Mouse (Mus musculus): ENCODE measurements at regions not wholly inside any gene's neighbourhood (a gene's known extent, or its start where the extent isn't known, plus 50 kb on each side); places are given as distances from the start of the nearest gene placed in this dataset.

DNA sequence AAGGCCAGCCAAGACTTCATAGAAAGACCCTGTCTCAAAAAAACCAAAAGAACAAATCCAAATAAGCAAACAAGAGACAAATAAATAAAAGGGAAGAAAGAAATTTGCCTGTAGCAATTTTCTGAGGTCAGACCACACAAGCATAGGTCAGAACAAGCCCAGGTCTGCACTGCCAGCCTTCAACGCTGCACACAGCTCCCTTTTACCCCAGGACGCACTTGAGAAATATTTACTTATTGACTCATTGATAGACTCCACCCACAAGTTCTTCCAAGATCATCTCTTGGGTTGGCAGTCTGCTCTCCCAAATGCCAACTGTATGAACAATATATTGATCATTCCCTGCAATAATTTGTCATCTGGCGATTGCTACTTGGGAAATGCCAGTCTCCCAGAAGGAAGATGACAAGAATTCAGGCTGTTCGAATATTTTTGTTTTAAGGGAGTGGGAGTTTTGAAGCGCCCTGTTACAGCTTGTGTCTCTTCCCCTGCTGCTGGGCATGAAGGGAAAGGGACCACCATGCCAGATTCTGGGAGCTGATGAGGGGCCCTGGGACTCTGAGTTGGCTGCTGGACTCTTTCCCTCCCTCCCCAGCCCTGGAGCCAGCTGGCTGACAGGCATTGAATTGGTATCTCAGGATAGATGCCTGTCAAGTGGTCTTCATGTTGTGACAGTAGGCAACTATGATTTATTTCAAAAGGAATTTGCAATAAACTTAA, 102.9 kb upstream of the Tle3 start:
- H3K36me3 ChIP-seq (ENCODE audit: control insufficient read depth, insufficient read depth, low read length), result no peaks in the 10 kb centered on the region
- no peak for TF ChIP-seq POLR2A (IDR thresholded peaks at IDR 0.05; ENCODE audit: low read depth, low read length)
- TF ChIP-seq CTCF (IDR thresholded peaks at IDR 0.05; ENCODE audit: extremely low read depth, insufficient read length, insufficient replicate concordance, low read depth, low read length), result no peak
- WGBS, result 61% methylated on average over 5 of the region's 5 CpGs

GRCm38 (mm10) chr9:61271243-61271642, 100.9 kb upstream of the Tle3 start:
- TF ChIP-seq POLR2A (IDR thresholded peaks at IDR 0.05; ENCODE audit: low read depth, low read length) (no peak), CTCF (IDR thresholded peaks at IDR 0.05; ENCODE audit: extremely low read depth, insufficient read length, insufficient replicate concordance, low read depth, low read length) (no peak)
- H3K27ac ChIP-seq (ENCODE audit: insufficient read depth, low read depth, low read length), result no peak overlapping the region
- no peaks in the 10 kb centered on the region for H3K36me3 ChIP-seq (ENCODE audit: control insufficient read depth, insufficient read depth, low read length)
- WGBS, result 84% methylated on average over 1 of the region's 1 CpGs
- no peak overlapping the region for H3K4me3 ChIP-seq (ENCODE audit: low read depth, low read length)
- peaks cover 18% of the 10 kb centered on the region for H3K4me1 ChIP-seq (ENCODE audit: control insufficient read depth, insufficient read depth, insufficient read length, low read length)
- no peaks in the 10 kb centered on the region for H3K27me3 ChIP-seq (ENCODE audit: control insufficient read depth, insufficient read depth, low read length)

More for the DNA sequence above, 102.9 kb upstream of the Tle3 start:
- Histone ChIP-seq H3K4me3 (ENCODE audit: low read depth, low read length) (no peak overlapping the region), H3K27ac (ENCODE audit: insufficient read depth, low read depth, low read length) (no peak overlapping the region), H3K27me3 (ENCODE audit: control insufficient read depth, insufficient read depth, low read length) (no peaks in the 10 kb centered on the region), H3K4me1 (ENCODE audit: control insufficient read depth, insufficient read depth, insufficient read length, low read length) (peaks cover 26% of the 10 kb centered on the region)

DNA sequence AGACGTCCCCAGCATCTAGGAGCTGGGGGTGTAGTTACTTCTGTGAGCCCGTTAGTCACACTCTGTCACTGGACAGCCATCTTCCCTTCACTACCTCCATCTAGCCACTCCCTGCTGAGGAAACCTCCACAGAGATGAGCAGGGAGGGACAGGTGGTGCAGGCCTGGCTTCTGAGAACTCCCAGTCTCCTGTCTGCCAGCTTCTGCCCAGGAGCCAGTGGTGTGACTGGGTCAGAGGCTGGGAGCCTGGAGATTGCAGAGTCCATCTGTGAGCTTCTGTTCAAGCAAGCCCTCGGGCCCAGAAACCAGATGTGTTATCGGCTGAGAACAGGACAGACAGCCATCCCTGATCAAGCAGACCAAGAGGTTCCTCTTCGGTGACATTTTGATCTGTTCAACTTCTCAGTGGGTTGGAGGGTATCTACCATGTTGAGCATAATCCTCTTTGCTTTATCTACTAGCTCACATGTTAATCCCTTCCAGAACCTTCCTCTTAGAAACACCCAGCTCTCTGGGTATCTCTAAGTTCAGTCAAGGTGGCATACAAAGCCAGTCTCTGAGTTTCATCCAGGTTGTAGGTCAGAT, 100.3 kb upstream of the Tle3 start:
- WGBS, result 86% methylated on average over 5 of the region's 5 CpGs
- peaks cover 17% of the 10 kb centered on the region for H3K4me1 ChIP-seq (ENCODE audit: control insufficient read depth, insufficient read depth, insufficient read length, low read length)
- H3K4me3 ChIP-seq (ENCODE audit: low read depth, low read length), result no peak overlapping the region
- no peak for TF ChIP-seq POLR2A (IDR thresholded peaks at IDR 0.05; ENCODE audit: low read depth, low read length)
- no peak for TF ChIP-seq CTCF (IDR thresholded peaks at IDR 0.05; ENCODE audit: extremely low read depth, insufficient read length, insufficient replicate concordance, low read depth, low read length)
- H3K27me3 ChIP-seq (ENCODE audit: control insufficient read depth, insufficient read depth, low read length), result no peaks in the 10 kb centered on the region
- H3K36me3 ChIP-seq (ENCODE audit: control insufficient read depth, insufficient read depth, low read length), result no peaks in the 10 kb centered on the region
- H3K27ac ChIP-seq (ENCODE audit: insufficient read depth, low read depth, low read length), result no peak overlapping the region

GRCm38 (mm10) chr9:61274020-61274419, 98.1 kb upstream of the Tle3 start:
- no peak overlapping the region for H3K27ac ChIP-seq (ENCODE audit: insufficient read depth, low read depth, low read length)
- no peaks in the 10 kb centered on the region for H3K36me3 ChIP-seq (ENCODE audit: control insufficient read depth, insufficient read depth, low read length)
- TF ChIP-seq CTCF (IDR thresholded peaks at IDR 0.05; ENCODE audit: extremely low read depth, insufficient read length, insufficient replicate concordance, low read depth, low read length), result no peak
- H3K27me3 ChIP-seq (ENCODE audit: control insufficient read depth, insufficient read depth, low read length), result no peaks in the 10 kb centered on the region
- H3K4me3 ChIP-seq (ENCODE audit: low read depth, low read length), result no peak overlapping the region
- 82% methylated on average over 9 of the region's 9 CpGs for WGBS
- H3K4me1 ChIP-seq (ENCODE audit: control insufficient read depth, insufficient read depth, insufficient read length, low read length), result peaks cover 11% of the 10 kb centered on the region

GRCm38 (mm10) chr9:61277369-61278215, 94.6 kb upstream of the Tle3 start:
- no peak overlapping the region for H3K4me3 ChIP-seq (ENCODE audit: low read depth, low read length)
- H3K27ac ChIP-seq (ENCODE audit: insufficient read depth, low read depth, low read length), result no peak overlapping the region
- no peak for TF ChIP-seq POLR2A (IDR thresholded peaks at IDR 0.05; ENCODE audit: low read depth, low read length)
- TF ChIP-seq CTCF (IDR thresholded peaks at IDR 0.05; ENCODE audit: extremely low read depth, insufficient read length, insufficient replicate concordance, low read depth, low read length), result peak; percentile 27; the same call in 1 of the 2 replicates
- no peaks in the 10 kb centered on the region; the same call in 1 of the 2 replicates for H3K27me3 ChIP-seq (ENCODE audit: control insufficient read depth, insufficient read depth, low read length)
- no peaks in the 10 kb centered on the region for H3K36me3 ChIP-seq (ENCODE audit: control insufficient read depth, insufficient read depth, low read length)
- peaks cover 10% of the 10 kb centered on the region; the same call in 1 of the 2 replicates for H3K4me1 ChIP-seq (ENCODE audit: control insufficient read depth, insufficient read depth, insufficient read length, low read length)
- WGBS, result 44% methylated on average over 21 of the region's 21 CpGs

GRCm38 (mm10) chr9:61278216-61278758, 93.9 kb upstream of the Tle3 start:
- H3K4me3 ChIP-seq (ENCODE audit: low read depth, low read length), result no peak overlapping the region
- no peak overlapping the region for H3K27ac ChIP-seq (ENCODE audit: insufficient read depth, low read depth, low read length)
- TF ChIP-seq POLR2A (IDR thresholded peaks at IDR 0.05; ENCODE audit: low read depth, low read length) (no peak), CTCF (IDR thresholded peaks at IDR 0.05; ENCODE audit: extremely low read depth, insufficient read length, insufficient replicate concordance, low read depth, low read length) (no peak)
- WGBS, result 60% methylated on average over 12 of the region's 12 CpGs
- no peaks in the 10 kb centered on the region; the same call in 1 of the 2 replicates for H3K27me3 ChIP-seq (ENCODE audit: control insufficient read depth, insufficient read depth, low read length)
- no peaks in the 10 kb centered on the region for H3K36me3 ChIP-seq (ENCODE audit: control insufficient read depth, insufficient read depth, low read length)
- H3K4me1 ChIP-seq (ENCODE audit: control insufficient read depth, insufficient read depth, insufficient read length, low read length), result peaks cover 13% of the 10 kb centered on the region
